Mouse (Mus musculus) cerebellum, postnatal 14 days (tissue): Measurements from ENCODE around the gene Gcfc2.
A peak's percentile ranks its signal among the peaks of the same experiment; 100 is the strongest.

Source experiments
- DNase-seq, 2 experiments: peaks; one replicate each; pipeline ENCODE4 v3.0.0; 2021; ENCODE audit warnings: mixed read lengths in 2 of 2

The Gcfc2 gene

DNA sequence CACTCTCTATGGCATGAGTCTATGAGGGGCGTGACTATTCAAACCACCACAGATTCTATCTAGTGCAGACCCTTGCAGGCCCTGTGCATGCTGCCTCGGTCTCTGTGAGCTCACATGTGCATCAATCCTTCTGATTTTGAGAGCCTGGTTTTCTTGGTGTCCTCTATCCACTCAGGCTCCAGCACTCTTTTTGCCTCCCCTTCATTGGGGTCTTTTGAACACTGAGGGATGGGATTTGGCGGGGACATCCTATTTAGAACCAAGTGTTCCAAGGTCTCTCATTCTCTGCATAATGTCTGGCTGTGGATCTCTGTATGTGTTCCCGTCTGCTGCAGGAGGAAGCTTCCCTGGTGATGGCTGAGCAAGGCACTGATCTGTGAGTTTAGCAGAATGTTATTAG is 55.8 kb downstream of the Gcfc2 start:
- no peak for DNase-seq

DNA sequence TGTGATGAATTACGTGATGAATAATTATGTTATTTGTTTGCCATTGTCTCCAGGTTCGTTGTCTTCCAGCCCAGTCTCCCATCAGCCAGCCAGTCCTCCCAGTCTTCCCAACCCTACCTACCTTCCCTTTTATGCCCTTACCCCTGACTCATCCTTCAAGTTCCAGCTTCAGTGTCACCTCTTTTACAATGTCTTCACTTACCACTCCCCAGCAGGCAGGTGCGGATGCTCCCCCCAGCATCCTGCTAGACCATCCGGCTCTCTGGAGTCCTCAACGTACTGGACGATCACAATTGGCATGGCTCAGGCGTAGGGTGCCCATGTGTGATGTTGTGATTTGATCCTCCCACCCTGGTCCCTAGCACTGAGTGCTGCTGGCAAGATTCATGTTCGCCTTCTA is 62.7 kb downstream of the Gcfc2 start:
- DNase-seq = no peak

DNA sequence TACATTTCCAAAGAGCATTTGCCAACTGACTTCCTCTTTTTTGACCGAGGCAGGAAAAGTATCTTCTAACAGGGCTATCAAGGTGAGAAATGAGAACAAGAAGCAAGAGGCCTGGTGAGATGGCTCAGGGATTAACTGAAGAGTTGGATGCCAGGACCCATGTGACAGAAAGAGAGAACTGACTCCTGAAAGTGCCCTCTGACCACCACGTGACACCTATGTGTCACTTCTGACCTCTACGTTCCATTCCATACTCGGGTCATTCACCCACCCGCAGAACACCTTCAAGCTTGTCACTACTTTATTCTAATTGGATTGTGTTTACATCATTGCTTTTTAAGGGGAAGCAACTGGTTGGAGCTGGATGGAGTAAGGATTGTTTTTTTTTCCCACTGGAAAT is 63.1 kb downstream of the Gcfc2 start:
- DNase-seq = no peak

DNA sequence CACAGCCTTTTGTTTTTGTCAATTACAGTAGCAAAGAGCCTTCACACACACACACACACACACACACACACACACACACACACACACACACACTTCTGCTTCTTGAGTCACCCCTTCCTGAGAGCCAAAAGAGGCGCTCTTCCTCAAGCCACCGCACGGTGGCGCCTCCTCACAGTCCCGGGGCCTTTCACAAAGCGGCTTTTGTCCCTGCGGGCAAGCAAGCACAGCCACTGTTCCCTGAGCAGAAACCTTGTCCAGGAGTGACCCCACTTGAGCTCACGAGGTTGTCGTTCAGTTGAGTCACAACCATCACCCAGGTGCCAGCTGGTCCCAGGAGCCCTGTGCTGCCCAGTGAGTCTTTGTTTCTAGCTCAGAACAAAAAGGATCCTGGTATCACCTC is 63.5 kb downstream of the Gcfc2 start:
- peak; percentile 89 to 90 for DNase-seq

DNA sequence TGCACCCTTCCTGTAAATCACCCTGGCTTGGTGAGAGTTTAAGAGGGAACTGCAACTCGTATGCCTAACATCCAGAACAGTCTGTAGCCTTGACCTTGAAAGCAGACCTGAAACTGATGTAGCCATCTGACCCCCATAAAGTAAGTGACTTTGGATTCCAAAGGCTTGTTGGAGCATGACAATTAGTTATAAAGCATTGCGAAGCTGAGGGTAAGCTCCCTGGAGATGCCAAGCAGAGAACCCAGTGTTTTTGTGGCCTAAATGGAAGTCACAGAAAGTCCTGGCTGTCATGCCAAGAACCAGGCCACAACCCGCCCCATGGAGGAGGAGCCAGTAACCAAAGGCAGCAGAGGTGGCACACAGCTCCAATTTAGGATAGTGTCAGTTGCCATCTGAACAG is 64.1 kb downstream of the Gcfc2 start:
- DNase-seq = peak; percentile 22 to 26

DNA sequence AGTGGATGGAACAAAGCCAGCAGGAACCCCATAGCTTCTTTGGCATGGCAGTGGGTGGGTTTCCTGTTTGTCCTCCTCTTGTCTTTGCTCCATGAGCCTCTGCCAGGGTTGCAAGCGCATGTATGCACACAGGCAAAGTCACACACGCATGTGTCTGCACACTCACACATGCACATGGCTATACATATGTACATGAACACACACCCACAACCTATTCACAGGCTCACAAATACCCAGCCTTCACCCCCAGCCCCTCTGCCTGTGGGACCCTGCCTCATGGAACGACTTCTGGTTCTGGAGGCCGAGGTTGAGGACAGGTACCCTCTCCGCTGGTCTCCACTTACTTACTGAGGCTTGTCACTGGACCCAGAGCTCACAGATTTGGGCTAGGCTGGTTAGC is 64.9 kb downstream of the Gcfc2 start:
- no peak for DNase-seq

DNA sequence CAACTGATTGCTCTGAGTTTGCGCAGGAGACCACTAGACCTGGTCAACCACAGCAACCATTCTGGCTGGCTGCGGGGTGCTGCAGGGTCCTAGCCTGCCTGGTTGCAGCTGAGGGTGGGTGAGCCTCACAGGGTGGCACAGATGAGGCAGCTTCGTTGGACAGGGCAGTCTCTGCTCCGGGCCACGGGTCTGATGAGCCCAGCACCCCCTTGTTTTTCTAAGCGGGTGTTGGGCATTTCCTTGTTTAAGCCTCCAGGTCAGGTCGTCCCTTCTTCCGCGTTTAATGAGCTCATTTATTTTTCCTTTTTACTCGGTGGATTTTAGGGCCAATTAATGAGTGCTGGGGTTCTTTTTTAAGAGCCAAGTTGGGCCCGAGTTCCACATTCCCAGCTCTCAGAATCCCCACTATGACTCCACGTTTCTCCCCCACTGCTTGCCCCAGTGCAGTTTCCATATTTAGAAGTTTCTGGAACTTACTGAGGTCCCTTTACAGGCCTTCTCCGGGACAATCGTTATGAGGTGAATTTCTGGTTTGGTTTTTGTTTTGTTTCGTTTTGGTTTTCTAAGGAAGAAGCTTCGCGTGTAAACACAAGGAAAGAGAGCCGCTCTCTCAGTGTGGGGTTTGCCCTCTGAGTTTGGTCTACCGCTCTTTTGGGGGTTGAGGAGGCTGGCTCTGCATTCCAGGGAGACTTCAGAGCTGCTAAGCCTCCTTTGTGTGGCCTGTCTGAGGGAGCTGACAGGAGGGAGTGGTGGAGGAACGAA is 66.8 kb downstream of the Gcfc2 start:
- no peak for DNase-seq
